Mouse (Mus musculus): ENCODE results near the gene Thra. TPM values are rescaled to one million over a fixed set of nuclear protein-coding genes. Genes with fewer than 3 reads are reported as not detected.

Thra gene
- polyA plus RNA-seq, 1 experiment from 2014 or later: 24.5 TPM

GRCm38 (mm10) chr11:98769007-98769954 is 28.8 kb downstream of the Thra start:
- H3K9me3 ChIP-seq (ENCODE audit: control insufficient read depth, low read length): no peaks in the 10 kb centered on the region
- TF ChIP-seq CTCF (IDR thresholded peaks at IDR 0.05; ENCODE audit: low read depth) (no peak), EP300 (optimal IDR thresholded peaks at IDR 0.05) (no peak)
- DNase-seq (ENCODE audit: low spot score) (peak; percentile 18), ATAC-seq (ENCODE audit: low FRiP score, low TSS enrichment) (no peak)
- 80% methylated on average over 25 of the region's 25 CpGs for WGBS
- peaks cover 10% of the 10 kb centered on the region for H3K4me1 ChIP-seq (replicated peaks; ENCODE audit: control insufficient read depth, insufficient read depth)
- H3K27ac ChIP-seq (replicated peaks): peak overlapping the region; percentile 88; the same call in 1 of the 2 replicates
- no peaks in the 10 kb centered on the region for H3K27me3 ChIP-seq (ENCODE audit: control insufficient read depth, insufficient read depth, low read length)
- no peak overlapping the region for H3K4me2 ChIP-seq (replicated peaks; ENCODE audit: low read depth)
- H3K4me3 ChIP-seq (ENCODE audit: low read depth, low read length): no peak overlapping the region
- no peak overlapping the region for H3K9ac ChIP-seq (ENCODE audit: low read length)
- peaks cover 31% of the 10 kb centered on the region; the same call in 1 of the 2 replicates for H3K36me3 ChIP-seq (ENCODE audit: control insufficient read depth, insufficient read depth, low read length)

- no peaks in the 10 kb centered on the region for H3K27me3 ChIP-seq (ENCODE audit: control insufficient read depth, insufficient read depth, low read length)
- no peak for ATAC-seq (ENCODE audit: low FRiP score, low TSS enrichment)
- H3K9me3 ChIP-seq (ENCODE audit: control insufficient read depth, low read length): no peaks in the 10 kb centered on the region
- H3K36me3 ChIP-seq (ENCODE audit: control insufficient read depth, insufficient read depth, low read length): peaks cover 26% of the 10 kb centered on the region; the same call in 1 of the 2 replicates
- no peak overlapping the region for H3K4me2 ChIP-seq (replicated peaks; ENCODE audit: low read depth)
- H3K9ac ChIP-seq (ENCODE audit: low read length): no peak overlapping the region
- no peak overlapping the region for H3K4me3 ChIP-seq (ENCODE audit: low read depth, low read length)
- peak; percentile 46 for DNase-seq (ENCODE audit: low spot score)
- no peak overlapping the region for H3K27ac ChIP-seq (replicated peaks)
- TF ChIP-seq EP300 (optimal IDR thresholded peaks at IDR 0.05): no peak
- TF ChIP-seq CTCF (IDR thresholded peaks at IDR 0.05; ENCODE audit: low read depth): no peak
- WGBS: 84% methylated on average over 25 of the region's 26 CpGs
- H3K4me1 ChIP-seq (replicated peaks; ENCODE audit: control insufficient read depth, insufficient read depth): peaks cover 11% of the 10 kb centered on the region
Observed at GRCm38 (mm10) chr11:98770096-98770975, 29.9 kb downstream of the Thra start.

GRCm38 (mm10) chr11:98771131-98771530 is 30.7 kb downstream of the Thra start:
- no peak for DNase-seq (ENCODE audit: low spot score)
- Histone ChIP-seq H3K36me3 (ENCODE audit: control insufficient read depth, insufficient read depth, low read length) (peaks cover 26% of the 10 kb centered on the region; the same call in 1 of the 2 replicates), H3K4me3 (ENCODE audit: low read depth, low read length) (no peak overlapping the region), H3K9me3 (ENCODE audit: control insufficient read depth, low read length) (no peaks in the 10 kb centered on the region), H3K4me1 (replicated peaks; ENCODE audit: control insufficient read depth, insufficient read depth) (peaks cover 6% of the 10 kb centered on the region; the same call in 1 of the 2 replicates), H3K27me3 (ENCODE audit: control insufficient read depth, insufficient read depth, low read length) (no peaks in the 10 kb centered on the region), H3K27ac (replicated peaks) (no peak overlapping the region), H3K9ac (ENCODE audit: low read length) (no peak overlapping the region), H3K4me2 (replicated peaks; ENCODE audit: low read depth) (no peak overlapping the region)
- ATAC-seq (ENCODE audit: low FRiP score, low TSS enrichment): no peak
- WGBS: 91% methylated on average over 18 of the region's 18 CpGs
- no peak for TF ChIP-seq CTCF (IDR thresholded peaks at IDR 0.05; ENCODE audit: low read depth)
- no peak for TF ChIP-seq EP300 (optimal IDR thresholded peaks at IDR 0.05)

GRCm38 (mm10) chr11:98771844-98772525 is 31.5 kb downstream of the Thra start:
- H3K4me1 ChIP-seq (replicated peaks; ENCODE audit: control insufficient read depth, insufficient read depth): peaks cover 9% of the 10 kb centered on the region
- H3K4me3 ChIP-seq (ENCODE audit: low read depth, low read length): no peak overlapping the region
- peak overlapping the region; percentile 95 for H3K27ac ChIP-seq (replicated peaks)
- H3K27me3 ChIP-seq (ENCODE audit: control insufficient read depth, insufficient read depth, low read length): no peaks in the 10 kb centered on the region
- H3K9ac ChIP-seq (ENCODE audit: low read length): no peak overlapping the region; the same call in 1 of the 2 replicates
- DNase-seq (ENCODE audit: low spot score) (peak; percentile 25), ATAC-seq (ENCODE audit: low FRiP score, low TSS enrichment) (no peak)
- WGBS: 82% methylated on average over 11 of the region's 11 CpGs
- H3K36me3 ChIP-seq (ENCODE audit: control insufficient read depth, insufficient read depth, low read length): peaks cover 23% of the 10 kb centered on the region; the same call in 1 of the 2 replicates
- no peaks in the 10 kb centered on the region for H3K9me3 ChIP-seq (ENCODE audit: control insufficient read depth, low read length)
- no peak for TF ChIP-seq CTCF (IDR thresholded peaks at IDR 0.05; ENCODE audit: low read depth)
- TF ChIP-seq EP300 (optimal IDR thresholded peaks at IDR 0.05): no peak
- H3K4me2 ChIP-seq (replicated peaks; ENCODE audit: low read depth): peak overlapping the region; percentile 67

GRCm38 (mm10) chr11:98772667-98773171 is 32.3 kb downstream of the Thra start:
- Histone ChIP-seq H3K27me3 (ENCODE audit: control insufficient read depth, insufficient read depth, low read length) (no peaks in the 10 kb centered on the region), H3K4me1 (replicated peaks; ENCODE audit: control insufficient read depth, insufficient read depth) (peaks cover 16% of the 10 kb centered on the region), H3K36me3 (ENCODE audit: control insufficient read depth, insufficient read depth, low read length) (peaks cover 23% of the 10 kb centered on the region; the same call in 1 of the 2 replicates), H3K4me2 (replicated peaks; ENCODE audit: low read depth) (peak overlapping the region; percentile 67), H3K27ac (replicated peaks) (peak overlapping the region; percentile 95), H3K9me3 (ENCODE audit: control insufficient read depth, low read length) (no peaks in the 10 kb centered on the region), H3K9ac (ENCODE audit: low read length) (no peak overlapping the region; the same call in 1 of the 2 replicates), H3K4me3 (ENCODE audit: low read depth, low read length) (peak overlapping the region; percentile 59; the same call in 1 of the 2 replicates)
- TF ChIP-seq CTCF (IDR thresholded peaks at IDR 0.05; ENCODE audit: low read depth) (no peak), EP300 (optimal IDR thresholded peaks at IDR 0.05) (no peak)
- 38% methylated on average over 8 of the region's 8 CpGs for WGBS
- ATAC-seq (ENCODE audit: low FRiP score, low TSS enrichment) (peak; percentile 56), DNase-seq (ENCODE audit: low spot score) (peak; percentile 88)

All from stomach, postnatal 0 days (tissue).